Mouse (Mus musculus): ENCODE data around the gene Ildr2. TPM values are rescaled to one million over a fixed set of nuclear protein-coding genes. Genes with fewer than 3 reads are reported as not detected.

Ildr2 gene
- not detected in 2 replicates for polyA plus RNA-seq (2011; ENCODE audit: insufficient read depth, insufficient read length, low replicate concordance, missing spikeins)

- no peak within 1 kb of the TSS for H3K4me3 ChIP-seq (replicated peaks; ENCODE audit: control insufficient read depth, low read depth, low read length)
- H3K27ac ChIP-seq (ENCODE audit: control insufficient read depth, insufficient read depth, low read depth, low read length, poor library complexity), result no peak within 1 kb of the TSS
- WGBS, result 2% methylated on average over 72 of the region's 72 CpGs
- no peaks in the 10 kb centered on the region for H3K4me1 ChIP-seq (ENCODE audit: control insufficient read depth, insufficient read depth, low read length)
- TF ChIP-seq POLR2A (IDR thresholded peaks at IDR 0.05; ENCODE audit: borderline replicate concordance, control insufficient read depth, low read depth, low read length) (no peak), CTCF (IDR thresholded peaks at IDR 0.05; ENCODE audit: control insufficient read depth, insufficient read depth, low read length) (no peak)
Measured at GRCm38 (mm10) chr1:166253898-166254894, at the start of gene Ildr2. Gene Ildr2 (plus strand): TSS chr1:166254139.

GRCm38 (mm10) chr1:166204171-166204570, 49.8 kb upstream of the Ildr2 start:
- Histone ChIP-seq H3K4me1 (ENCODE audit: control insufficient read depth, insufficient read depth, low read length) (no peaks in the 10 kb centered on the region; the same call in 1 of the 2 replicates), H3K27ac (ENCODE audit: control insufficient read depth, insufficient read depth, low read depth, low read length, poor library complexity) (no peak overlapping the region), H3K4me3 (replicated peaks; ENCODE audit: control insufficient read depth, low read depth, low read length) (no peak overlapping the region)
- WGBS, result 32% methylated on average over 5 of the region's 5 CpGs
- TF ChIP-seq POLR2A (IDR thresholded peaks at IDR 0.05; ENCODE audit: borderline replicate concordance, control insufficient read depth, low read depth, low read length), result no peak
- TF ChIP-seq CTCF (IDR thresholded peaks at IDR 0.05; ENCODE audit: control insufficient read depth, insufficient read depth, low read length), result no peak

- Histone ChIP-seq H3K27ac (ENCODE audit: control insufficient read depth, insufficient read depth, low read depth, low read length, poor library complexity) (no peak overlapping the region), H3K4me1 (ENCODE audit: control insufficient read depth, insufficient read depth, low read length) (no peaks in the 10 kb centered on the region; the same call in 1 of the 2 replicates), H3K4me3 (replicated peaks; ENCODE audit: control insufficient read depth, low read depth, low read length) (no peak overlapping the region)
- 78% methylated on average over 3 of the region's 3 CpGs for WGBS
- TF ChIP-seq POLR2A (IDR thresholded peaks at IDR 0.05; ENCODE audit: borderline replicate concordance, control insufficient read depth, low read depth, low read length), result no peak
- no peak for TF ChIP-seq CTCF (IDR thresholded peaks at IDR 0.05; ENCODE audit: control insufficient read depth, insufficient read depth, low read length)
Measured at GRCm38 (mm10) chr1:166205159-166205558, 48.8 kb upstream of the Ildr2 start.

- H3K4me3 ChIP-seq (replicated peaks; ENCODE audit: control insufficient read depth, low read depth, low read length), result no peak overlapping the region
- no peaks in the 10 kb centered on the region for H3K4me1 ChIP-seq (ENCODE audit: control insufficient read depth, insufficient read depth, low read length)
- H3K27ac ChIP-seq (ENCODE audit: control insufficient read depth, insufficient read depth, low read depth, low read length, poor library complexity), result no peak overlapping the region
- WGBS, result 79% methylated on average over 6 of the region's 6 CpGs
- no peak for TF ChIP-seq POLR2A (IDR thresholded peaks at IDR 0.05; ENCODE audit: borderline replicate concordance, control insufficient read depth, low read depth, low read length)
Measured at GRCm38 (mm10) chr1:166209371-166209770, 44.6 kb upstream of the Ildr2 start.

GRCm38 (mm10) chr1:166214181-166214580, 39.8 kb upstream of the Ildr2 start:
- TF ChIP-seq CTCF (IDR thresholded peaks at IDR 0.05; ENCODE audit: control insufficient read depth, insufficient read depth, low read length) (no peak), POLR2A (IDR thresholded peaks at IDR 0.05; ENCODE audit: borderline replicate concordance, control insufficient read depth, low read depth, low read length) (no peak)
- WGBS, result 78% methylated on average over 4 of the region's 4 CpGs
- Histone ChIP-seq H3K27ac (ENCODE audit: control insufficient read depth, insufficient read depth, low read depth, low read length, poor library complexity) (no peak overlapping the region), H3K4me1 (ENCODE audit: control insufficient read depth, insufficient read depth, low read length) (no peaks in the 10 kb centered on the region), H3K4me3 (replicated peaks; ENCODE audit: control insufficient read depth, low read depth, low read length) (no peak overlapping the region)

GRCm38 (mm10) chr1:166238315-166238969, 15.5 kb upstream of the Ildr2 start, which contains the start of gene Mael:
Gene Mael (minus strand): TSS chr1:166238747.
- 89% methylated on average over 53 of the region's 53 CpGs for WGBS
- no peaks in the 10 kb centered on the region for H3K4me1 ChIP-seq (ENCODE audit: control insufficient read depth, insufficient read depth, low read length)
- no peak for TF ChIP-seq CTCF (IDR thresholded peaks at IDR 0.05; ENCODE audit: control insufficient read depth, insufficient read depth, low read length)
- no peak for TF ChIP-seq POLR2A (IDR thresholded peaks at IDR 0.05; ENCODE audit: borderline replicate concordance, control insufficient read depth, low read depth, low read length)

GRCm38 (mm10) chr1:166244285-166244684, 9.7 kb upstream of the Ildr2 start:
- no peak for TF ChIP-seq CTCF (IDR thresholded peaks at IDR 0.05; ENCODE audit: control insufficient read depth, insufficient read depth, low read length)
- no peak for TF ChIP-seq POLR2A (IDR thresholded peaks at IDR 0.05; ENCODE audit: borderline replicate concordance, control insufficient read depth, low read depth, low read length)
- Histone ChIP-seq H3K4me3 (replicated peaks; ENCODE audit: control insufficient read depth, low read depth, low read length) (no peak overlapping the region), H3K4me1 (ENCODE audit: control insufficient read depth, insufficient read depth, low read length) (no peaks in the 10 kb centered on the region), H3K27ac (ENCODE audit: control insufficient read depth, insufficient read depth, low read depth, low read length, poor library complexity) (no peak overlapping the region)
- WGBS, result 32% methylated on average over 6 of the region's 6 CpGs

More at GRCm38 (mm10) chr1:166238315-166238969, 15.5 kb upstream of the Ildr2 start, which contains the start of gene Mael:
- H3K4me3 ChIP-seq (replicated peaks; ENCODE audit: control insufficient read depth, low read depth, low read length), result no peak within 1 kb of the TSS
- no peak within 1 kb of the TSS for H3K27ac ChIP-seq (ENCODE audit: control insufficient read depth, insufficient read depth, low read depth, low read length, poor library complexity)

- TF ChIP-seq POLR2A (IDR thresholded peaks at IDR 0.05; ENCODE audit: borderline replicate concordance, control insufficient read depth, low read depth, low read length) (no peak), CTCF (IDR thresholded peaks at IDR 0.05; ENCODE audit: control insufficient read depth, insufficient read depth, low read length) (no peak)
- H3K27ac ChIP-seq (ENCODE audit: control insufficient read depth, insufficient read depth, low read depth, low read length, poor library complexity), result no peak overlapping the region
- H3K4me3 ChIP-seq (replicated peaks; ENCODE audit: control insufficient read depth, low read depth, low read length), result no peak overlapping the region
- no peaks in the 10 kb centered on the region for H3K4me1 ChIP-seq (ENCODE audit: control insufficient read depth, insufficient read depth, low read length)
- WGBS, result 56% methylated on average over 8 of the region's 8 CpGs
Measured at GRCm38 (mm10) chr1:166255091-166255490, 1.2 kb downstream of the Ildr2 start.
